Mouse (Mus musculus) hindlimb bud, embryonic 11.5 days (tissue): ENCODE results near the gene Ttc7.

Source experiments
- DNase-seq: peaks from one replicate; pipeline ENCODE4 v3.0.0-alpha.2; 2012; ENCODE audit warnings: low read depth, low spot score; ENCODE audit errors: extremely low spot score

The Ttc7 gene

GRCm38 (mm10) chr17:87282706-87283053, at the start of gene Ttc7:
Gene Ttc7 (plus strand): TSS chr17:87282886.
- DNase-seq = no peak

GRCm38 (mm10) chr17:87235019-87235418, 47.7 kb upstream of the Ttc7 start:
- DNase-seq = no peak

GRCm38 (mm10) chr17:87236725-87237650, 45.7 kb upstream of the Ttc7 start:
- DNase-seq = peak; percentile 64

DNA sequence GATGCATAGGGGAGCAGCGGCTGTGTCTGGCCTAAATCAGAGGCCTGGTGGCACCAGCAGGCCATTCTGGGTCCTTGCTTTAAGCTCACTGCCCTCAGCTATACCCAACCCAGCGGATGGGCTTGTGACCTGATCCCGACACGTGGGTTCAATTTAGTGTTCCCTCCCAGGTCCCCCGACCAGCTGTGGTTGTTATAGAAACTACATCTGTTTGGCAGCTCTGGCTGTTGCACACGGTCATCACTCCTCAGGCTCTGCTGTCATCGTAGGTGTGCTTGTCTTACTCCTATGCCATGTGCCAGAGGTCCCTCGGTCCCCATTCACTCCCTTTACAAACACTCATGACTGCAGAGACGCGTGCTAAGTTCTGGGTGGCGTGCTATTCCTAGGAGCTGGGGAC, 44.9 kb upstream of the Ttc7 start:
- peak; percentile 53 for DNase-seq

DNA sequence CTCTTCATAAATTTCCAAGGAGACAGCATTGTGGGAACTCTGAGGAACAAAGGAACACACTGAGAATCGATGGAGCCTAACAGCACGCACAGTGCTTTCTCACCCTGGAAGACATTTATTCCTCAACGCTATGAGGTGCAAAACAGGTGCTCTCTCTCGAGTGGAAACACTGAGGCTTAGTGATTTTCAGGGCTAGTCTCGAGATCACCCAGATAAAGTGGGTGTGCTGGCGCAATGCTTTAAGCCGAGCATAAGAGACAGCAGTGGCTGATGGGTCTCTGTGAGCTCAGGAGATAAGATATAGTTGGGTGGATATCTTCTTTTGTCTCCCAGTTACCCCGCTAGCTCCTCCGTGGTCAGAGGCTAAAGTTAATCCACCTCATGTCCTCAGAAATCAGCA, 36.6 kb upstream of the Ttc7 start:
- no peak for DNase-seq

- DNase-seq = no peak
These were observed 28.3 kb upstream of the Ttc7 start for GRCm38 (mm10) chr17:87254384-87254783.

GRCm38 (mm10) chr17:87255672-87256071, 27.0 kb upstream of the Ttc7 start:
- DNase-seq = no peak

DNA sequence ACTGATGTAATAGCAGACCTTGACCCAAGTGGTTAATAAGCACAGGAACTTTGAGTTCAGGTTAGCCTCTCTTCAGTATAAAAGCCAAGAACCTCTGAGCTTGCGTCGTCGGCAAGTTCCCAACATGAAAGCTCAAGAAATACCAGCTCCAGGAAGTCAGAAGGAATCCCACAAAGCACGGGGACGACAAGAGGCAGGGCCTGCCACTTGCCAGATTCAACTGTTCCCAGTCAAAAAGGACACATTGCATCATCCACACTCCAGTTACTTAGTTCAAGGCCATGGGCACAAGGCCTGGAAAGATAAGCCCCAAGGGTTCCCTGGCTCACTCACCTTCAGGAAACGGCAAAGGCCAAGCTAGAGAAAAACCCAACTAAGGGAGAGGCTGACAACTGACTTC, 19.3 kb upstream of the Ttc7 start:
- no peak for DNase-seq

DNA sequence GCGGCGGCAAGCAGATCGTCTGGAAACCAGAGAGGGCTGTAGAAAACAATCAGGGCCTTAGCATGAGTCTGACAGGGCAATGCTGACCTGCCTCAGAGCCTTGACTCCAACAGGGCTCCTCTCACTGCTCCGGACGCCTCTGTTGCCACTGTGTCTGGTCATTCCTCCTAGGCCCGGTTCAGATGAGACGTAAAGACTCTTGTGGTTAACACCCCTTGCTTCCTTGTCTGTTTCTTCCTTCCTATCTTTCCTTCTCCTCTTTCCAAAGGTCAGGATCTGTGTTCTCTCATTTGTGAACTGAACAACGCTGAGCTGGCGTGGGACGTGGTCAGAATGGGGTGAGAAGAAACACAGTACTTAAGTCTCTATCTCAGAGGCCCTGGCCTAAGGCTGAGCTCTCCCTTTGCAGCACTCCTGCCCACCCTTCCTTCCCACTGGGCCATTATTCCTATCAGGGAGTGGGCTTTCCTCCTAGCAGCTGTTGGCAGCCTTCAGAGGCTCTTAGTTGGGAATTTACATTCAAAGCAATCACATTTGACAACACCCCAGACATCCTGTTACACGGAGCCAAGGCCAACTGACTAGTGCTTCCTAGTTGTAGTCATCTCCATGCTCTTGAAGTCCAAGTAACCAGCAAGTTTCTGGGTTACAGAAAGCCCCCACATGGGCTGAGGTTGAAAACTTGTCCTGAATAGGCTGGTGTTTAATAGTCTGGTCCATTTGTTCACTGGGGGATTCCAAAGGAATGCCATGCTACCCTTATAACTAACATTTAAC, 18.4 kb upstream of the Ttc7 start:
- DNase-seq = no peak

GRCm38 (mm10) chr17:87264927-87265791, 17.5 kb upstream of the Ttc7 start:
- DNase-seq = no peak

DNA sequence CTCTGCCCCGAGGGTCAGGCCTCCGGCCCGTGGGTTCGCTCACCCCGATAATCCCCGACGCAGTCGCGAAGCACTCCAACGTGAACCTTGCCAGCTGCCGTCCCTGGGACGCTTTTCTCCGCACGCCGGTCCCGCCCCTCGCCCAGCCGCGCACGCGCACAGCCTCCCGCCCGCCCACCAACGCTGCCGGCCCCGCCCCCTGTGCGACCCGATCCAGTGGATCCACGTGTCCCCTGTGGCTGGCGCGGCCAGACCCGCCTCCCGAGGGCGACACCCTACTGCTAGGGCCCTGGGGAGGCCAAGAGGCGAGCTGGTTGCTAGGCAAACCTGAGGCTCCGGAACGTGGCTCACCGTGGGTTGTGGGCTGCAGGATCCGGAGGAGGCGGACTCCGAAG, 16.9 kb upstream of the Ttc7 start, which contains the start of gene Mcfd2:
Gene Mcfd2, minus strand, starts transcription at position 144 of the 395 bp plus-strand sequence.
- no peak for DNase-seq

GRCm38 (mm10) chr17:87269454-87269853, 13.2 kb upstream of the Ttc7 start:
- no peak for DNase-seq

GRCm38 (mm10) chr17:87275363-87276341, 7.0 kb upstream of the Ttc7 start:
- no peak for DNase-seq

DNA sequence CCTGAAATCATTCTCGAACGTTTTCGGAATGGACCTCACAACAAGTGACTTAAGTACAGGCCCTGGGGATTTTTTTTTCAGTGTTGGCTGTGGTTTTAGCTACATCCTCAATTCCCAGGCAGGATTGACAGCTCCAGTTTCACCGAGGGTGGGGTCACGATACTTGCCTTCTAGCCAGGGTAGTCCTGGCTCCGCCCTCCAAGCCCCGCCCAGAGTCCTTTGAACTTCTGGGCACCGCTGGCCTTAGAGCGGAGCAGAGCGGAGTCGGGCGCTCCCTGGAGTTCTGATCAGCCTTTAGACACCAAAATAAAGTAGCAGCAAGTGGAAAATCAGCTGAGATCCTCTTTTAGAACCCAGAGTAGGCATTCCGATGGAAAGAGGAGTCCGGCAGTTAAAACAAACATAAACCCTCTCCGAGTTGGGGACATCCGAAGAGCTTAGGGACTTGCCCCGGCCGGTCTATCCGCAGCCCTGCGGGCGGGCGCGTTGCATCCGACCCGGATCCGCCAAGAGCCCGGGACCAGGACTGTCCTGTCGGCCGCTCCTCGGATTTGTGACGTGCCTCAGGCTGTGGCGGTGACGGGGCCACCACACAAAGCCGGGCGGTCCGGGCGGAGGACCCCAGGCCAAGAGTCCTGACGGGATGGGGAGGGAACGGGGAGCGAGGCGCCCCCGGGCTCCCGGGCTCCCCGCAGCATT, 530 bp upstream of the Ttc7 start:
- DNase-seq = no peak

GRCm38 (mm10) chr17:87283055-87283754, 519 bp downstream of the Ttc7 start:
- no peak for DNase-seq

- no peak for DNase-seq
These were observed 1.2 kb downstream of the Ttc7 start for GRCm38 (mm10) chr17:87283755-87284481.

DNA sequence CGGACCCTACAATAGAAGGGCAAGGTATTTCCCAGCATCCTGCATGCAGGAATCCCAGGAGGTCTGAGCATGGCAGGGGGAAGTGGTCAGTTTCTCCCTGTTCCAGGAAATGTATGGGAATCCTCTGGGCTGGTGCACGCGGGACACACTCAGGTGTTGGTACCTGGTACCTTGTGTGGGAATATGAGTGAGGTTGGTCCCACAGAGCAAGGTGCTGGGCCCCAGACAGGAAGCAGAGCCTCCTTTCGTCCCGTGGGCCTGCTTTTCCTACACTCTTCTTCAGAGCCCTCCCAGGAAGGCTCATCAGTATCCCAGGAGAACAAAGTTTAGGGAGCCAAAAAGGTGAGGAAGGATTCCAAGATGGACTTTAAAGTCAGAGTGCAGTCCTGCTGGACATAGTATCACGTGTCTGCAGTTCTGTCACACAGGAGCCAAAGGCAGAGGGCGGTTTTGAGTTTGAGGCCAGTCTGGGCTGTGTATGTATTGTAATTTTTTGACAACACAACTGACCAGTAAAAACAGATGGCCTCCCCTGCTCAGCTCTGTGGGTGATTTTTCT, 1.9 kb downstream of the Ttc7 start:
- DNase-seq = no peak
